Mouse (Mus musculus) liver, postnatal 0 days (tissue): ENCODE measurements at regions not wholly inside any gene's neighbourhood (a gene's known extent, or its start where the extent isn't known, plus 50 kb on each side); places are given as distances from the start of the nearest gene placed in this dataset.

Source experiments
- CTCF ChIP-seq: sonication (generic); IDR thresholded peaks from 2 replicates; pipeline ENCODE4 v1.5.1; 2016; ENCODE audit warnings: antibody characterized with exemption, low read depth
- EP300 ChIP-seq: IDR thresholded peaks from 2 replicates; pipeline ENCODE4 v1.6.1; 2016; ENCODE audit warnings: antibody characterized with exemption, low read depth, mild to moderate bottlenecking

DNA sequence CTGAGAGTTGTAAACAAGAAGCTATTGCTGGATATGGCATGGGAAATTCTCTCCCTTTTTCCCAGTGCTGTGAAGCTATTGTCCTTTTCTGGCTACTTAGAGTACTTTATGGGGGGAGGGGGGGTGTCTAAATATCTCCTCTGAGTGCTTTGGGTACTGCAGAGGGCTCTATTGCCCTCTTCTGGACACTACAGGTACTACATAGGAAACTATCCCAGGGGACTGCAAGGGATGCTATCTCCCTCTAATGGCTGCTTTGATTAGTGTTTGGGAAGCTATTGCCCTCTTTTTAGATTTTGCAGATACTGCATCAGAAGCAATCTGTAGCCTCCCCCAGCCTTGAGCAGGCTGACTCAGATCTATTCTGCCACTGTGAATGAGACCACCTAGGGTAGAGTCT is 55.8 kb upstream of the 5430402E10Rik start:
- peak; percentile 41 for TF ChIP-seq CTCF
- no peak for TF ChIP-seq EP300
